Mouse (Mus musculus): Measurements from ENCODE around the gene Hoxc13. TPM values are rescaled to one million over a fixed set of nuclear protein-coding genes. Genes with fewer than 3 reads are reported as not detected.

The Hoxc13 gene
- polyA plus RNA-seq, 1 experiment from 2014 or later: not detected

GRCm38 (mm10) chr15:102939256-102940155, 18.6 kb downstream of the Hoxc13 start:
- Histone ChIP-seq H3K9me3 (replicated peaks) (no peaks in the 10 kb centered on the region), H3K9ac (no peak overlapping the region), H3K27me3 (peaks cover 100% of the 10 kb centered on the region), H3K27ac (no peak overlapping the region), H3K4me3 (replicated peaks) (no peak overlapping the region), H3K36me3 (no peaks in the 10 kb centered on the region), H3K4me2 (no peak overlapping the region), H3K4me1 (replicated peaks) (no peaks in the 10 kb centered on the region)
- ATAC-seq (ENCODE audit: low read depth) (no peak), DNase-seq (no peak)
- WGBS (ENCODE audit: insufficient replicate concordance): 3% methylated on average over 34 of the region's 34 CpGs

DNA sequence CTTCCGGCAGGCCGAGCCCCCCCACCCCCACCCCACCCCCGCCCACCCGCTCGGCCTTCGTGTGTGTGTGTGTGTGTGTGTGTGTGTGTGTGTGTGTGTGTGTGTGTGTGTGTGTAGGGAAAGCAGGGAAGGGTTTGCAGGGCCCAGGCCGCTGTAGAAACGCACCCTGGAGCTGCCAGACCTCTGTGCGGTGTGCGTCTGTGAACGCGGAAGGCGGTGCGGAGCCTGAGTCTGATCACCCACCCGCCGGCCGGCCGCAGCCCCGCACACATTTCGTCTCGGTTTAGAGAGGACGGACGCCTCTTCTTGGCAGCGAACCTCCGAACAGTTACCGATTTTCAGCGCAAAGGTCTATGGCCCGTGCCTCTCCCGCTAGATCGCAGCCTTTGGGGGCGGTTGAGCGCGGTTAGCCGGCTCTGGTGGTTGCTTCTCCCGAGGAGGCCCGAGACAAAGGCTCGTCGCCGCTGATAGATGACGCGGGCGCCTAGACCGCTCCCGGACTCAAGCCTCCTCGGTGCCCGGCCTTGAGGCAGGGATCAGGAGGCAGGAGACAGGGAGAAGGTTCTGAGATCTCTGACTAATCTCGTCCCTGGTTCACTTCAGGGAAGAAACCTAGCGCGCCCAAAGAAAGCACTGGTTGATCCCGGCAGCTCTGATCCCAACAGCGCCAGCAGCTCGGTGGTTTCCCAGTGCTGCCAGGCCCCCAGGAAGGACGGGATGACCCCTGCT, 22.0 kb downstream of the Hoxc13 start:
- no peak overlapping the region for H3K9ac ChIP-seq
- DNase-seq (no peak), ATAC-seq (ENCODE audit: low read depth) (no peak)
- no peaks in the 10 kb centered on the region for H3K4me1 ChIP-seq (replicated peaks)
- WGBS (ENCODE audit: insufficient replicate concordance): 1% methylated on average over 52 of the region's 53 CpGs
- no peaks in the 10 kb centered on the region for H3K9me3 ChIP-seq (replicated peaks)
- peaks cover 100% of the 10 kb centered on the region for H3K27me3 ChIP-seq
- no peak overlapping the region for H3K4me2 ChIP-seq
- no peaks in the 10 kb centered on the region for H3K36me3 ChIP-seq
- no peak overlapping the region for H3K27ac ChIP-seq
- H3K4me3 ChIP-seq (replicated peaks): no peak overlapping the region

DNA sequence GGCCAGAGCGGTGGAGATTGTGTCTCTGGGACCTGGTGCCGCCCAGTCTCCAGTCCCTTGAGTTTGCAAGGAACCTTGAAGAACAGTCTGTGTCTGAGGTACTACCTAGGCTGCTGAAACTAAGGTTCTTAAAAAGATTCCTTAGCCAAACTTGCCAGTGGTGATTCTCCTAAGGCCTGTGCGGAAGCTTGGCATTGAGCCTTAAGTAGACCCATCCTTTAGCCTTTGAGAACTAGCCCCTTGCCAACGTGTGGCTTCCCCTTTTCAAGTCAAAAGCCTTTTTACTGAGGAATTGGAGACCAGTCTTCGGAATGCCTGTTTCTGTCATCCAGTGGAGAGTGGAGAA, 22.5 kb downstream of the Hoxc13 start:
- Histone ChIP-seq H3K27me3 (peaks cover 100% of the 10 kb centered on the region), H3K27ac (no peak overlapping the region), H3K9me3 (replicated peaks) (no peaks in the 10 kb centered on the region), H3K4me1 (replicated peaks) (no peaks in the 10 kb centered on the region), H3K4me2 (no peak overlapping the region), H3K9ac (no peak overlapping the region), H3K4me3 (replicated peaks) (no peak overlapping the region), H3K36me3 (no peaks in the 10 kb centered on the region)
- DNase-seq (no peak), ATAC-seq (ENCODE audit: low read depth) (no peak)
- WGBS (ENCODE audit: insufficient replicate concordance): 4% methylated on average over 5 of the region's 5 CpGs

DNA sequence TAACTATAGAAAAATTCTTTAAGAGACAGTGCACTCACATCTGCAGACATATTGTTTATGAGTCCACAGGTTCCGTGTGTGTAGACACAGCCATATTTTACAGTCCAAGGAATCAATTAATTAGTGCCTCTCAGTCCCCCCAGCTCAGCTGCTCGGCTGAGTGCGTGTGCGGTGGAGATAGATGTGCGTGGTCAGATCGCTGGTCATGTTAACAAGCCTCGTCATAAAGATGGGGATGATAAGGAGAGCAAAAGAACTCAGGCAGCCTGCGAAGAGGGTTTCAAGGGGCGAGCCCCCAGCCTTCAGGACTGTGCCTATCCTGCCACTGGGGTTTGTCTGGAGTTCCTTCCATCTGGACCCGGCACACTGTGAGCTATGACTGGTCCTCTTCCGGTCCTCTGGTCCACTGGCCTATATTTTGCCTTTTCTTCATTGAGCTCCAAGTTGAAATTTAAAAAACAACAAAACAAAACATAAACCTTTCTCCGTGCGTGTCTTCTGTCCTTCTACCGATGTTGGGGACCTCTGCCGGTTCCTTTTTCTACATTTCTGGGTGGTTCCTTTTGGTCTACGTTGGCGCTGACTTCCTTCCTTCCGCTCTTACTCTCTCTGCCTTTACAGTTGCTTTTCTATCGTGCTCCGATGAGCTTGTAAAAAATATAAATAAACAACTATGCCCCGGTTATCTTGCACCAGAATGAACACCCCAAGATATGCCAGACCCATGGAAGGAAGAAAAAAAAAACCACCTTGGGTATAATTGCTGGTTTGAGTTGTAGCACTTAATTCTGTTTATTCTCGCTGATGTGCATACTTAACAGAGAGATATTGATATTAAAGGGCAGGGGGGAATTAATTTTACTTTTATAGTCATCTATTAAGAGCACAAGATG, 24.5 kb downstream of the Hoxc13 start:
- no peaks in the 10 kb centered on the region for H3K36me3 ChIP-seq
- WGBS (ENCODE audit: insufficient replicate concordance): 7% methylated on average over 22 of the region's 22 CpGs
- H3K27me3 ChIP-seq: peaks cover 100% of the 10 kb centered on the region
- H3K27ac ChIP-seq: no peak overlapping the region
- no peak overlapping the region for H3K4me3 ChIP-seq (replicated peaks)
- DNase-seq: no peak
- no peak for ATAC-seq (ENCODE audit: low read depth)
- no peak overlapping the region for H3K4me2 ChIP-seq
- no peaks in the 10 kb centered on the region for H3K9me3 ChIP-seq (replicated peaks)
- H3K4me1 ChIP-seq (replicated peaks): no peaks in the 10 kb centered on the region
- no peak overlapping the region for H3K9ac ChIP-seq

DNA sequence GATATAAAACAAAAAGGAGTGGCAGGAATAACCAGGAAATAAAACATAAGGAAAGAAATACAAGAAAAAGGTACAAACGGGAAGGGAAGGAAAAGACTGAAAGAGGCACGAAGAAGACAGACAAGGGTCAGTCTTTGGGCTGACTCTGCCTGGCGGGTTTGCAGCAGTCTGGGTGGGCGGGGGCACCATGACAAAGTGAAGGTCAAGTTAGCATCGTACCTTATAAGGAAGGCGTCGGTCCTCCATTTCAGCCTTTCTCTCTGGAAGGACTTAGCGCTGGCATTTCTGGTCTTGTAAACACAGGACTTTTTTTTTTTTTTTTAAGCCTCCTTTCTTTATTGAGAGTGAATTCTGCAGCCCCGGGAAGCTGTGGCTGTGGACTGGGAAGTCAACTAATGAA, 26.4 kb downstream of the Hoxc13 start:
- DNase-seq (no peak), ATAC-seq (ENCODE audit: low read depth) (no peak)
- H3K4me2 ChIP-seq: no peak overlapping the region
- no peaks in the 10 kb centered on the region for H3K36me3 ChIP-seq
- no peak overlapping the region for H3K4me3 ChIP-seq (replicated peaks)
- no peak overlapping the region for H3K27ac ChIP-seq
- no peaks in the 10 kb centered on the region for H3K9me3 ChIP-seq (replicated peaks)
- no peaks in the 10 kb centered on the region for H3K4me1 ChIP-seq (replicated peaks)
- no peak overlapping the region for H3K9ac ChIP-seq
- peaks cover 100% of the 10 kb centered on the region for H3K27me3 ChIP-seq
- WGBS (ENCODE audit: insufficient replicate concordance): 2% methylated on average over 9 of the region's 9 CpGs

- H3K4me3 ChIP-seq (replicated peaks): no peak overlapping the region
- H3K27me3 ChIP-seq: peaks cover 100% of the 10 kb centered on the region
- H3K36me3 ChIP-seq: no peaks in the 10 kb centered on the region
- H3K9me3 ChIP-seq (replicated peaks): no peaks in the 10 kb centered on the region
- H3K27ac ChIP-seq: no peak overlapping the region
- 8% methylated on average over 2 of the region's 2 CpGs for WGBS (ENCODE audit: insufficient replicate concordance)
- no peak overlapping the region for H3K4me2 ChIP-seq
- no peaks in the 10 kb centered on the region for H3K4me1 ChIP-seq (replicated peaks)
- ATAC-seq (ENCODE audit: low read depth) (no peak), DNase-seq (no peak)
- H3K9ac ChIP-seq: no peak overlapping the region
Measured at GRCm38 (mm10) chr15:102948842-102949241, 27.9 kb downstream of the Hoxc13 start.

GRCm38 (mm10) chr15:102949696-102950095, 28.8 kb downstream of the Hoxc13 start:
- H3K36me3 ChIP-seq: no peaks in the 10 kb centered on the region
- H3K4me1 ChIP-seq (replicated peaks): no peaks in the 10 kb centered on the region
- peaks cover 100% of the 10 kb centered on the region for H3K27me3 ChIP-seq
- H3K27ac ChIP-seq: no peak overlapping the region
- H3K9me3 ChIP-seq (replicated peaks): no peaks in the 10 kb centered on the region
- no peak overlapping the region for H3K4me3 ChIP-seq (replicated peaks)
- no peak for ATAC-seq (ENCODE audit: low read depth)
- WGBS (ENCODE audit: insufficient replicate concordance): 2% methylated on average over 20 of the region's 20 CpGs
- no peak overlapping the region for H3K9ac ChIP-seq
- H3K4me2 ChIP-seq: no peak overlapping the region
- no peak for DNase-seq

- ATAC-seq (ENCODE audit: low read depth) (no peak), DNase-seq (no peak)
- Histone ChIP-seq H3K4me3 (replicated peaks) (no peak overlapping the region), H3K9me3 (replicated peaks) (no peaks in the 10 kb centered on the region), H3K27ac (no peak overlapping the region), H3K9ac (no peak overlapping the region), H3K4me1 (replicated peaks) (no peaks in the 10 kb centered on the region), H3K4me2 (no peak overlapping the region), H3K27me3 (peaks cover 100% of the 10 kb centered on the region), H3K36me3 (no peaks in the 10 kb centered on the region)
- 7% methylated on average over 2 of the region's 2 CpGs for WGBS (ENCODE audit: insufficient replicate concordance)
Measured at GRCm38 (mm10) chr15:102950877-102951276, 30.0 kb downstream of the Hoxc13 start.

DNA sequence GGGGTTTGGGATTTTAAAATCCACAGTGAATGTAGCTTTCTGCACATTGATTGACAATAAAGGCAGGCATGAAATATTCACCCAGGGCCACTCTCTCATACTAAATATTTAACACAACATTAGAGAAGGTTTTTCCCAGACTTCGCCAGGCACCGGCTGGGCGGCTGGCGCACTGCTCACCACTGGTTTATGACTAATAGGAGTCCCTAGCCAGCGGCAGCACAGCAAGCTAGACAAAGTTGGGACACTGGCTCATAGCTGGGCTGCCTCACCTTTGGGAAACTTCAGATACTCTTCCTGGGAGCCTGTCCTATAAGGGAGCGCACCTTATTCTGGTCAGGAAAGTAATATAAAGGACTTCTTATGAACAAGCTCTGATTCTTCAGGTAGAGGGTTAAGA, 32.7 kb downstream of the Hoxc13 start:
- WGBS (ENCODE audit: insufficient replicate concordance): 9% methylated on average over 6 of the region's 6 CpGs
- Histone ChIP-seq H3K4me2 (no peak overlapping the region), H3K27ac (no peak overlapping the region), H3K4me1 (replicated peaks) (no peaks in the 10 kb centered on the region), H3K4me3 (replicated peaks) (no peak overlapping the region), H3K27me3 (peaks cover 100% of the 10 kb centered on the region), H3K36me3 (no peaks in the 10 kb centered on the region), H3K9me3 (replicated peaks) (no peaks in the 10 kb centered on the region), H3K9ac (no peak overlapping the region)
- DNase-seq: no peak
- no peak for ATAC-seq (ENCODE audit: low read depth)

DNA sequence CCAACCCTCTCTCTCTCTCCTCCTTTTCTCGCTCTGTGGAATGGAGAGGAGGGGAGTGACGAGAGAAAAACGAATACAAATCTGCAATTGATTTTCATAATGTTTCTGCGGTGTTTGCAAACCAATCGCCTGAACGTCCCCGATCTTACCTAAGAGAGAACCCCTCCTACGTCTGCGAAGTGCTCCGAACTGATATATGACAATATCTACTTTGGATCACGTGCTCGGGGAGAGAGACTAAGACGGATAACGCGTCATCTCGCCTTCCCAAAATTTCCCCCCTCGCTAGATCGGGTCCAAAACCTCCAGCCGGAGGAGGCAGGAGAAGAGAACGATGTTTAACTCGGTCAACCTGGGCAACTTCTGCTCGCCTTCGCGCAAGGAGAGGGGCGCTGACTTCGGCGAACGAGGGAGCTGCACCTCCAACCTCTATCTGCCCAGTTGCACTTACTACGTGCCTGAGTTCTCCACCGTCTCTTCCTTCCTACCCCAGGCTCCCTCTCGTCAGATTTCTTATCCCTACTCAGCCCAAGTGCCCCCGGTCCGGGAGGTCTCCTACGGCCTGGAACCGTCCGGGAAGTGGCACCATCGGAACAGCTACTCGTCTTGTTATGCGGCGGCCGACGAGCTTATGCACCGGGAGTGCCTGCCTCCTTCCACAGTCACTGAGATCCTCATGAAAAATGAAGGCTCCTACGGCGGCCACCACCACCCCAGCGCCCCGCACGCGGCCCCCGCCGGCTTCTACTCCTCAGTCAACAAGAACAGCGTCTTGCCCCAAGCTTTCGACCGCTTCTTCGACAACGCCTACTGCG, 33.5 kb downstream of the Hoxc13 start, which contains the start of gene Hoxc11:
Gene Hoxc11, plus strand, starts transcription at position 236 of the 815 bp plus-strand sequence.
- Histone ChIP-seq H3K4me2 (no peak within 1 kb of the TSS), H3K27ac (no peak within 1 kb of the TSS), H3K4me1 (replicated peaks) (no peaks in the 10 kb centered on the region), H3K4me3 (replicated peaks) (no peak within 1 kb of the TSS), H3K27me3 (peaks cover 99% of the 10 kb centered on the region), H3K9ac (no peak within 1 kb of the TSS), H3K36me3 (no peaks in the 10 kb centered on the region), H3K9me3 (replicated peaks) (no peaks in the 10 kb centered on the region)
- DNase-seq (no peak), ATAC-seq (ENCODE audit: low read depth) (no peak)
- 2% methylated on average over 56 of the region's 57 CpGs for WGBS (ENCODE audit: insufficient replicate concordance)
